Mouse (Mus musculus) kidney, postnatal 0 days (tissue): ENCODE measurements around the gene Mup4. TPM values are rescaled to one million over a fixed set of nuclear protein-coding genes. Genes with fewer than 3 reads are reported as not detected.

ENCODE experiments used
- ATAC-seq: fragments of 200-750 bp; cut with Nextera tagmentation; replicated peaks from 2 replicates; pipeline ENCODE4 v1.8.0; 2017; ENCODE audit warnings: low read depth, moderate number of reproducible peaks, moderate TSS enrichment, moderate library complexity; ENCODE audit not compliant: low FRiP score
- DNase-seq: peaks from one replicate; pipeline ENCODE4 v3.0.0-alpha.2; 2016; ENCODE audit warnings: low spot score
- H3K27ac ChIP-seq: fragments of 300-500 bp; sonication (generic); 2 replicates; pipeline ENCODE4 v1.5.1; 2014; ENCODE audit warnings: mild to moderate bottlenecking
- H3K27me3 ChIP-seq: fragments of 300-500 bp; sonication (generic); 2 replicates; pipeline ENCODE4 v1.6.1; 2014; ENCODE audit warnings: low read length, mixed read lengths; ENCODE audit not compliant: insufficient read depth
- H3K36me3 ChIP-seq: fragments of 300-500 bp; sonication (generic); 2 replicates; pipeline ENCODE4 v1.6.1; 2014; ENCODE audit warnings: low read length, mixed read lengths; ENCODE audit not compliant: insufficient read depth
- H3K4me1 ChIP-seq: fragments of 300-500 bp; sonication (generic); replicated peaks from 2 replicates; pipeline ENCODE4 v1.6.1; 2014; ENCODE audit warnings: antibody characterized with exemption, low read length, mixed read lengths; ENCODE audit not compliant: insufficient read depth
- H3K4me2 ChIP-seq: fragments of 300-500 bp; sonication (generic); 2 replicates; pipeline ENCODE4 v1.6.1; 2014; ENCODE audit warnings: mild to moderate bottlenecking, low read length, moderate library complexity, mixed read lengths
- H3K4me3 ChIP-seq: fragments of 300-500 bp; sonication (generic); replicated peaks from 2 replicates; pipeline ENCODE4 v1.5.1; 2014; ENCODE audit warnings: low read depth, low read length
- H3K9ac ChIP-seq: fragments of 300-500 bp; sonication (generic); 2 replicates; pipeline ENCODE4 v1.6.1; 2014; ENCODE audit warnings: low read depth, low read length
- H3K9me3 ChIP-seq: fragments of 300-500 bp; sonication (generic); replicated peaks from 2 replicates; pipeline ENCODE4 v1.6.1; 2016; ENCODE audit warnings: low read length, inconsistent platforms, mixed read lengths
- CTCF ChIP-seq: IDR thresholded peaks from 2 replicates; pipeline ENCODE4 v1.5.1; 2016; ENCODE audit warnings: antibody characterized with exemption, low read depth, mild to moderate bottlenecking, moderate library complexity
- WGBS: fragments of 180-500 bp; shearing (Covaris S2); extraction: QIAGEN DNeasy Blood & Tissue Kit; methylation state at CpG from one replicate; pipeline ENCODE4 v1.1.7; 2014; 5-methylcytosine and 5-hydroxymethylcytosine counted together
- polyA plus RNA-seq: library from polyadenylated mRNA; unstranded; fragments of >200 nt; fragmentation: Nextera tagmentation; extraction: Ambion mirVana; gene quantifications from 2 replicates; pipeline ENCODE4 v1.2.1, GENCODE M21; 2015

Mup4 gene
- polyA plus RNA-seq, 1 experiment from 2014 or later: not detected

DNA sequence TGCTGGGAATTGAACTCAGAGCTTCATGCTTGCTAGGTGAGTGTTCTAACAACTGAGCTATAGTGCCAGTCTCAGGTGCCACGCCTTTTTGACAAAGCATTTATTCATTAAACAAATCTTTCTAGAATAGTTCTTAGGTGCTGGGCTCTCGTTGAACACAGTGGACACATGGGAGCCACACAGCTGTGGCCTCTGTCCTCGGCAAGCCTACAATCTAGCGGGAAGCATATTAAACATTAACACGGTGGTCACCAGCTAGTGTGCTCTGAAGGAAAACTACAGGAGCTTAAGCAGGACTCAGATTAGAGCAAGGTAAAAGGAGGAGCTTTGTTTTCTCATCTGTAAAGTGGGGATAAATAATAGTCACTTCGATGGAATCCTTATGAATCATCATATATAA, 53.4 kb downstream of the Mup4 start:
- Histone ChIP-seq H3K9me3 (no peaks in the 10 kb centered on the region), H3K36me3 (no peaks in the 10 kb centered on the region), H3K9ac (no peak overlapping the region), H3K27ac (no peak overlapping the region), H3K4me2 (no peak overlapping the region), H3K27me3 (no peaks in the 10 kb centered on the region), H3K4me3 (no peak overlapping the region), H3K4me1 (no peaks in the 10 kb centered on the region)
- WGBS: 73% methylated on average over 6 of the region's 6 CpGs
- TF ChIP-seq CTCF: no peak
- no peak for ATAC-seq
- DNase-seq: no peak

Other genes with a start within 250 kb of the Mup4 start
- 40.2 and 45.3 TPM in 2 replicates for gene Inip, start 159.1 kb downstream of the Mup4 start, polyA plus RNA-seq
- 6.0 and 7.0 TPM in 2 replicates for gene Snx30, start 154.9 kb downstream of the Mup4 start, polyA plus RNA-seq
- gene Slc46a2, start 45.7 kb downstream of the Mup4 start, polyA plus RNA-seq: 0.08 and 0.24 TPM in 2 replicates
- not detected in 2 replicates for gene Mup6, start 3.6 kb upstream of the Mup4 start, polyA plus RNA-seq
- not detected in 2 replicates for gene Mup7, start 109.8 kb upstream of the Mup4 start, polyA plus RNA-seq
- gene Mup2, start 193.6 kb upstream of the Mup4 start, polyA plus RNA-seq: not detected in 2 replicates